Mouse (Mus musculus) liver, embryonic 12.5 days (tissue): ENCODE results near the gene Pigu. TPM values are rescaled to one million over a fixed set of nuclear protein-coding genes. Genes with fewer than 3 reads are reported as not detected.

Experiments used
- ATAC-seq: fragments of 200-750 bp; cut with Nextera tagmentation; 2 replicates; pipeline ENCODE4 v1.8.0; 2017; ENCODE audit warnings: moderate number of reproducible peaks, mild to moderate bottlenecking, moderate library complexity
- H3K27ac ChIP-seq: fragments of 300-500 bp; sonication (generic); 2 replicates; pipeline ENCODE4 v1.5.1; 2016; ENCODE audit warnings: mild to moderate bottlenecking
- H3K27me3 ChIP-seq: fragments of 300-500 bp; sonication (generic); replicated peaks from 2 replicates; pipeline ENCODE4 v1.6.1; 2016; ENCODE audit warnings: mild to moderate bottlenecking, moderate library complexity
- H3K36me3 ChIP-seq: fragments of 300-500 bp; sonication (generic); 2 replicates; pipeline ENCODE4 v1.6.1; 2016; ENCODE audit warnings: mild to moderate bottlenecking, moderate library complexity
- H3K4me1 ChIP-seq: fragments of 300-500 bp; sonication (generic); 2 replicates; pipeline ENCODE4 v1.6.1; 2016
- H3K4me2 ChIP-seq: fragments of 300-500 bp; sonication (generic); 2 replicates; pipeline ENCODE4 v1.6.1; 2016; ENCODE audit warnings: mild to moderate bottlenecking, moderate library complexity
- H3K4me3 ChIP-seq: fragments of 300-500 bp; sonication (generic); 2 replicates; pipeline ENCODE4 v1.5.1; 2016; ENCODE audit warnings: mild to moderate bottlenecking, moderate library complexity
- H3K9ac ChIP-seq: fragments of 300-500 bp; sonication (generic); 2 replicates; pipeline ENCODE4 v1.6.1; 2016; ENCODE audit warnings: mild to moderate bottlenecking, moderate library complexity
- H3K9me3 ChIP-seq: fragments of 300-500 bp; sonication (generic); replicated peaks from 2 replicates; pipeline ENCODE4 v1.6.1; 2016; ENCODE audit warnings: mild to moderate bottlenecking, moderate library complexity
- WGBS: fragments of 180-500 bp; shearing (Covaris S2); methylation state at CpG from one replicate; pipeline ENCODE4 v1.1.7; 2016; ENCODE audit not compliant: insufficient replicate concordance; 5-methylcytosine and 5-hydroxymethylcytosine counted together
- polyA plus RNA-seq: library from polyadenylated mRNA; unstranded; fragments of >200 nt; fragmentation: Nextera tagmentation; extraction: Ambion mirVana; gene quantifications from 2 replicates; pipeline ENCODE4 v1.2.1, GENCODE M21; 2016

Pigu gene
- polyA plus RNA-seq, 1 experiment from 2014 or later, result 29.0 TPM

- H3K4me3 ChIP-seq, result no peak overlapping the region
- WGBS, result 79% methylated on average over 3 of the region's 3 CpGs
- peaks cover 8% of the 10 kb centered on the region for H3K36me3 ChIP-seq
- no peak overlapping the region for H3K9ac ChIP-seq
- no peak overlapping the region for H3K4me2 ChIP-seq
- peaks cover 36% of the 10 kb centered on the region for H3K4me1 ChIP-seq
- H3K27ac ChIP-seq, result no peak overlapping the region
- no peak for ATAC-seq
- no peaks in the 10 kb centered on the region for H3K9me3 ChIP-seq
- no peaks in the 10 kb centered on the region for H3K27me3 ChIP-seq
These were observed 2.8 kb downstream of the Pigu start for GRCm38 (mm10) chr2:155354402-155354801.

DNA sequence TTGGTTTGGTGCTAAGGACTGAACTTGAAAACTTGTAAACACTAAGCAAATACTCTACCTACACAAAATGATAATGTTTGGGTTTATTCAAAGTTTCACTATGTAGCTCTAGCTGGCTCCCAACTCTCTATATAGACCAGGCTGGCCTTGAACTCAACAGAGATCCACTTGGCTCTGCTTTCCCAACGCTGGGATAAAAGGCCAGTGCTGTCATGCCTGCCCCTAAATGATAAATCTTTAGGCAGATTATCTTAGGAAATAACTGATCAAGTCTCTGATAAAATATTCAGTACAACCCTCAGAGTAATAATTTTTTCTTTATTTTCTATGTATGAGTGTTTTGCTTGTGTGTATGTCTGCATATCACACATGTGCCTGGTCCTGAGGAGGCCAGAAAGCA, 10.6 kb downstream of the Pigu start:
- no peaks in the 10 kb centered on the region for H3K4me1 ChIP-seq
- no peak overlapping the region for H3K4me2 ChIP-seq
- no peak overlapping the region for H3K9ac ChIP-seq
- WGBS, result 46% methylated on average over 1 of the region's 1 CpGs
- no peak overlapping the region for H3K27ac ChIP-seq
- no peaks in the 10 kb centered on the region for H3K9me3 ChIP-seq
- H3K4me3 ChIP-seq, result no peak overlapping the region
- no peaks in the 10 kb centered on the region for H3K27me3 ChIP-seq
- H3K36me3 ChIP-seq, result peaks cover 38% of the 10 kb centered on the region
- no peak for ATAC-seq

DNA sequence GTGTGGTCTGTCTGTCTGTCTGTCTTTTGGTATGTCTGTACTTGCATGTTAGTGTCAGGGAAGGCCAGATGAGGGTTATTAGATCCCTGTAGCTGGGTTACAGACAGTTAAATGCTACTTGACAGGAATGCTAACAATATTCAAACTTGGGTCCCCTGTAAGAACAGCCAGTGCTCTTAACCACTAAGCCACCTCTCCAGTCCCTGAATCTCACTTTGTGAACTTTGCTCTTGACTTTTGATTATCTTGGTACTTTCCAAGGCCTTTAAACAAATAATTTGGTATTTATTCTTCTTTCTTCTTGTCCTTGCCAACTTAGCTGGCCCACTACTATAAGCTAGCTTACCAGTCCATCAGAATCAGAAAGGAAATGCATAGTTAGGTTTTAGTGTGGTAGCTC, 17.1 kb downstream of the Pigu start:
- no peaks in the 10 kb centered on the region for H3K9me3 ChIP-seq
- ATAC-seq, result no peak
- no peak overlapping the region for H3K4me3 ChIP-seq
- H3K27ac ChIP-seq, result no peak overlapping the region
- 0 out of 2 replicates have a peak, but pooled peaks cover 4% of the 10 kb centered on the region for H3K4me1 ChIP-seq
- H3K9ac ChIP-seq, result no peak overlapping the region
- H3K4me2 ChIP-seq, result no peak overlapping the region
- H3K36me3 ChIP-seq, result peaks cover 37% of the 10 kb centered on the region
- H3K27me3 ChIP-seq, result no peaks in the 10 kb centered on the region

DNA sequence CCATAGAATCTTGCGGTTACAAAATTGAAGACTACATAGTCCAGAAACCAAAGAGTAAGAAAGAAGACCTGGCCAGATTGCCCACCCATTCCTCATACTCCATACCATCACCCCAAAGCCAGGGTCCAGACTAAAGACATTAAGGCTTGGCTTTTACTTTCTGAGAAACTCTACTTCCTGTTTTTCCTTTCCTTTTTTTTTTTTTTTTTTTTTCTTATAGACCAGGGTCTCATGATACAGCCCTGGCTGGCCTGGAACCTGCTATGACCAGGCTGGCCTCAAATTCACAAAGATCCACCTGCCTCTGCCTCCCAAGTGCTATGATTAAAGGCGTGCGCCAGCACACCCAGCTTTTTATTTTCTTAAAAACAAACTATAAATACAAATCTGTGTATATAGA, 21.0 kb downstream of the Pigu start:
- ATAC-seq, result no peak
- H3K27me3 ChIP-seq, result no peaks in the 10 kb centered on the region
- H3K9me3 ChIP-seq, result no peaks in the 10 kb centered on the region
- WGBS, result 85% methylated on average over 3 of the region's 3 CpGs
- H3K4me2 ChIP-seq, result no peak overlapping the region
- no peak overlapping the region for H3K9ac ChIP-seq
- H3K27ac ChIP-seq, result no peak overlapping the region
- no peak overlapping the region for H3K4me3 ChIP-seq
- 0 out of 2 replicates have a peak, but pooled peaks cover 4% of the 10 kb centered on the region for H3K4me1 ChIP-seq
- peaks cover 45% of the 10 kb centered on the region for H3K36me3 ChIP-seq

DNA sequence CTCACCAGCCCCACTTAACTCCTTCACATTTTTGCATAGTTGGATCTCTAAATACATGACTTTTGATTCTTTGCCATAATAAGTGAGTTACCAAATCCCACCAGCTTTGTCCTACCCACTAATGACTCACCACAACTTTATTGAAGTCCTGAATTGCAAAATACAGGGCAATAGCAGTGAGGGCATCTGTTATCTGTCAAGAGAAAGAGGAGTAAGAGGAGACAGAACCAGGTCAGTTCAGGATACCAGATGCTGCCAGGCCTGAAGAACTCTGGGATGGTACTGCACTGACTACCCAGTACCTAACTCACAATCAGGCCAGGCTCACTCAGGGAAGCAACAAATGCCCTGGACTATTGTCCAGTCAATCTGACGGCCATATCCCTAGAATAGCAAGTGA, 22.0 kb downstream of the Pigu start:
- Histone ChIP-seq H3K4me1 (0 out of 2 replicates have a peak, but pooled peaks cover 4% of the 10 kb centered on the region), H3K9me3 (no peaks in the 10 kb centered on the region), H3K27ac (no peak overlapping the region), H3K36me3 (peaks cover 54% of the 10 kb centered on the region), H3K27me3 (no peaks in the 10 kb centered on the region), H3K4me2 (no peak overlapping the region), H3K4me3 (no peak overlapping the region), H3K9ac (no peak overlapping the region)
- 83% methylated on average over 1 of the region's 1 CpGs for WGBS
- ATAC-seq, result no peak

GRCm38 (mm10) chr2:155333421-155333820, 23.8 kb downstream of the Pigu start:
- no peaks in the 10 kb centered on the region for H3K9me3 ChIP-seq
- no peak for ATAC-seq
- H3K4me3 ChIP-seq, result no peak overlapping the region
- H3K27ac ChIP-seq, result no peak overlapping the region
- H3K27me3 ChIP-seq, result no peaks in the 10 kb centered on the region
- no peaks in the 10 kb centered on the region for H3K4me1 ChIP-seq
- WGBS, result 89% methylated on average over 1 of the region's 1 CpGs
- peaks cover 53% of the 10 kb centered on the region for H3K36me3 ChIP-seq
- no peak overlapping the region for H3K9ac ChIP-seq
- no peak overlapping the region for H3K4me2 ChIP-seq

- no peak overlapping the region for H3K9ac ChIP-seq
- H3K36me3 ChIP-seq, result peaks cover 66% of the 10 kb centered on the region
These were observed 25.9 kb downstream of the Pigu start for GRCm38 (mm10) chr2:155331351-155331750.

GRCm38 (mm10) chr2:155330811-155331210, 26.4 kb downstream of the Pigu start:
- H3K4me3 ChIP-seq, result no peak overlapping the region
- 83% methylated on average over 4 of the region's 4 CpGs for WGBS
- no peaks in the 10 kb centered on the region for H3K9me3 ChIP-seq
- no peak for ATAC-seq
- no peaks in the 10 kb centered on the region for H3K4me1 ChIP-seq
- H3K9ac ChIP-seq, result no peak overlapping the region
- no peaks in the 10 kb centered on the region for H3K27me3 ChIP-seq
- H3K4me2 ChIP-seq, result no peak overlapping the region
- H3K36me3 ChIP-seq, result peaks cover 67% of the 10 kb centered on the region
- H3K27ac ChIP-seq, result no peak overlapping the region

More at GRCm38 (mm10) chr2:155331351-155331750, 25.9 kb downstream of the Pigu start:
- no peaks in the 10 kb centered on the region for H3K9me3 ChIP-seq
- no peaks in the 10 kb centered on the region for H3K4me1 ChIP-seq
- WGBS, result 83% methylated on average over 4 of the region's 4 CpGs
- H3K4me2 ChIP-seq, result no peak overlapping the region
- no peak for ATAC-seq
- no peak overlapping the region for H3K4me3 ChIP-seq
- H3K27me3 ChIP-seq, result no peaks in the 10 kb centered on the region
- H3K27ac ChIP-seq, result no peak overlapping the region

DNA sequence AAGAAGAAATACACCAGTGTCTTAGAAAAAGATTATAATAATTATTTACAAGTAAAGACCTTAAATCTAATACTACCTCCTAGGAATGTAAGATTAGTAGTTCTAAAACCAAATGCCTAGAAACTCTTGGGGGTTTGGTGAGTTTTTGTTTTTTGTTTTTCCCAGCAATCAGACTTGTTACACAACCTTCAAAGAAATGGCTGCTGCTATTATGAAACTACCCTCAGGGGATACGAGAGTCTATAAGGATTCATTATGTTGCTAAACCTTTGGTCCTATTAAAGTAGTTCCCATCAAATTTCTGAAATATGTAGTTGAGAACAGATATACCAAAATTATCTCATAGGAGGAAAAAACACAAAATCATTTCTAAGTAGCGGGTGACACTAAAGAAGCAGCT, 27.5 kb downstream of the Pigu start:
- Histone ChIP-seq H3K27ac (no peak overlapping the region), H3K9me3 (no peaks in the 10 kb centered on the region), H3K4me3 (no peak overlapping the region), H3K9ac (no peak overlapping the region), H3K36me3 (peaks cover 61% of the 10 kb centered on the region), H3K27me3 (no peaks in the 10 kb centered on the region), H3K4me2 (no peak overlapping the region), H3K4me1 (no peaks in the 10 kb centered on the region)
- WGBS, result 81% methylated on average over 2 of the region's 2 CpGs
- ATAC-seq, result no peak

DNA sequence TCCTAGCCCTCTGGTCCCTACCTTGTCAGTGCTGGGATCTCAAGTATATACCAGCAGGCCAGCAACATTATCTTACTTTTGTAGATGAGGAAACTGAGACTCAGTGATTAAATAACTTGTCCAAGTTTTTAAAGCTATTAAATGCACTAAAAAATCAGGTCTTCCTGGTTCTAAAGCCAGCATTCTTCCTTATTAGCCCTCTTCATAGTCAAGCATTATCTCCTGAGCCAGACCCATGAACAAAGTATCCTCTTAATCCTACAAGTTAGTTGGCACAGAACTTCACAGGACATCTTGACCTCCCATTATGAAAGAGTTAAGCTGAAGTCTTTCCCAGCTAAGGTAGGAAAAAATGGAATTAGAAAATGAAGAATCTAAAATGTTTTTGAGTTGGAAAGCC, 28.3 kb downstream of the Pigu start:
- ATAC-seq, result no peak

DNA sequence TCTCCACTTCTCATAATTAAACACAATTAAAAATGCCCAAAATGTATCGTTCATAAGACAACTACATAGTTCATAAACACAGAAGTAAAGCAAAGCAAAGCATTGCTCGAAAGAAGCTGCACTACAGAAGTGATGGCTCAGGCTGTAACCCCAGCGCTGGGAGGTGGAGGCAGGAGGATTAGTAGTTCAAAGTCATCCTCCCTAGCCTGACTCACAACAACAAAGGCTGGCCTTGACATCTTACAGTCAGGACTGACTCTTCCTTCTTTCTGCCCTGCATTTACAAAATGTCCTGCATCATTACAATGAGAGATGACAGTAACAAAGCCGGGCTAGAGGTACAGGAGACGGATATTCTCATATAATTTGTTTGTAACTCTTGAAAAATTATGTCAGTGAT, 29.3 kb downstream of the Pigu start:
- H3K4me2 ChIP-seq, result no peak overlapping the region
- no peaks in the 10 kb centered on the region for H3K27me3 ChIP-seq
- no peaks in the 10 kb centered on the region for H3K9me3 ChIP-seq
- H3K9ac ChIP-seq, result no peak overlapping the region
- no peak overlapping the region for H3K4me3 ChIP-seq
- H3K4me1 ChIP-seq, result no peaks in the 10 kb centered on the region
- H3K27ac ChIP-seq, result no peak overlapping the region
- 79% methylated on average over 5 of the region's 5 CpGs for whole genome bisulfite sequencing
- no peak for ATAC-seq
- peaks cover 46% of the 10 kb centered on the region for H3K36me3 ChIP-seq

More for the DNA sequence above, 28.3 kb downstream of the Pigu start:
- H3K9me3 ChIP-seq, result no peaks in the 10 kb centered on the region
- H3K4me1 ChIP-seq, result no peaks in the 10 kb centered on the region
- no peaks in the 10 kb centered on the region for H3K27me3 ChIP-seq
- H3K36me3 ChIP-seq, result peaks cover 53% of the 10 kb centered on the region
- H3K27ac ChIP-seq, result no peak overlapping the region
- H3K4me2 ChIP-seq, result no peak overlapping the region
- H3K9ac ChIP-seq, result no peak overlapping the region
- H3K4me3 ChIP-seq, result no peak overlapping the region

DNA sequence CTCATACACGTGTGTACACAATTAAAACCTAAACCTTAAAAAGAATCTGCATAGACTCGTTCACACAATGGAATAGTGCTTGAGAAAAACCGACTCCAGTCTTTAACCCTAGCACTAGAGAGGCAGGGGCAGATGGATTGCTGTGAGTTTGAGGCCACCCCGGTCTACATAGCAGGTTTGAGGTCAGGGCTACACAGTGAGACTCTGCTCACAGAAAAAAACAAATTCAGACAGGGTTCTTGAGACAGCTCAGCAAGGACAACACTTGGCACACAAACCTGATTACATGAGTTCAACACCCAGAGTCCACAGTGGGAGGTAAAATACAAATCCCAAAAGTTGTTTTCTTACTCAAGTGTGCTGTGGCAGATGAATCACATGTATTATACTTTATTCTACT, 31.2 kb downstream of the Pigu start:
- no peaks in the 10 kb centered on the region for H3K27me3 ChIP-seq
- no peak overlapping the region for H3K4me3 ChIP-seq
- no peak overlapping the region for H3K9ac ChIP-seq
- H3K4me2 ChIP-seq, result no peak overlapping the region
- WGBS, result 80% methylated on average over 4 of the region's 4 CpGs
- H3K4me1 ChIP-seq, result no peaks in the 10 kb centered on the region
- no peak for ATAC-seq
- peaks cover 43% of the 10 kb centered on the region for H3K36me3 ChIP-seq
- no peak overlapping the region for H3K27ac ChIP-seq
- H3K9me3 ChIP-seq, result no peaks in the 10 kb centered on the region

GRCm38 (mm10) chr2:155320596-155320995, 36.6 kb downstream of the Pigu start:
- Histone ChIP-seq H3K4me1 (no peaks in the 10 kb centered on the region), H3K4me3 (no peak overlapping the region), H3K9ac (no peak overlapping the region), H3K27ac (no peak overlapping the region), H3K4me2 (no peak overlapping the region), H3K9me3 (no peaks in the 10 kb centered on the region), H3K36me3 (peaks cover 12% of the 10 kb centered on the region), H3K27me3 (no peaks in the 10 kb centered on the region)
- no peak for ATAC-seq
- WGBS, result 66% methylated on average over 5 of the region's 5 CpGs
